Mouse (Mus musculus) adipose tissue, adult 10 weeks (tissue): ENCODE data around the gene Ssc5d. TPM values are rescaled to one million over a fixed set of nuclear protein-coding genes. Genes with fewer than 3 reads are reported as not detected.

Experiments used
- polyA plus RNA-seq: library from polyadenylated mRNA; stranded (reverse); fragments of 350-450 nt; fragmentation: Illumina TruSeq; extraction: RNeasy Lipid Tissue Mini Kit (QIAGEN cat#74804); gene quantifications from one replicate; pipeline ENCODE4 v1.2.3, GENCODE M21; 2014; ENCODE audit warnings: low read depth, low replicate concordance

Gene Ssc5d
- polyA plus RNA-seq: 12.2 TPM

DNA sequence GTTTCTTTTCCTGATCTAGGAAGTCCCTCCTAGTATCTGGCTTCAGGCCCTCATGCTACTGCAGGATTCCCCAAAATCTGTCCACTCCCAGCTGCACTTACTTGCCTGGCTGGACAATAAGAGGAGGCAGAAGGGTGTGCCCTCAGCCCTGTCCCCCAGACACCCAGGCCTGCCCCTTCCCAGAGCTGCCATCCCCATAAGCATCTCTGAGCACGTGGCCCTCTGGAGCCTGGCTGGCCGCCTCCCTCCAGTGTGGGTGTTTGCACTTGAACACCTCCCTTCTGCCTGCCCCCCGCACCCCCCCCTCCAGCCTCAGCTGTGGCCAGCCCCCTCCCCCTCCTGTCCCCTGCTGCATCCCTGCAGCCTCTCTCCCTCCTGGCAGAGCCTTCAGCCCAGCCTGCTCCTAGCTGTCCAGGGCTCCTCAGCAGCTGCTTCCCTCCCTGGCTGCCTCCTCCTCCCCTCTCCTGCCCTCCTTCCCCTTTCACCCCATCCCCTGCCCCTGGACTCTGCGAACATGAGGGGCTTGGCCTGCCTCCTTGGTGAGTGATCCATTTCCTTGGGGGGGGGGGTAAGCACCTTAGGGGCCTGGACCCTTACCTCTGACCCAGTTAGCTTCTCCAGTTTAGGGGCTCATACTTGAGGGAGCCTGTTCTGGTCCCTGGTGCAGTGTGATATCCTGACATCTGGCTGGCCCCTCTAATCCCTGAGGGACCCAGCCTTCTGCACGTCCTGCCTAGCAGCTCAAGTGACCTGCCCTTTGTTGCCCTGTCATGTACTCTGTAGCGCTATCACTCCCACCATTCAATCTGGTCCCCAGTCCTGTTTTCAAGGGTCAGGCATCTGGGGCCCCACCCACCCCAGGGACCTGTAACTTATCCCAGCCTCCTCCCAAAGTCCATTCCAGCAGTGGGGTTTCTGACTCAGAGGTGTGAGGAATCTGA lies at the start of gene Ssc5d:
Ssc5d (plus strand) TSS at position 345 of the 941 bp plus-strand sequence.

GRCm38 (mm10) chr7:4876753-4877221 lies 48.8 kb upstream of the Ssc5d start, which contains the start of gene Isoc2a:
Isoc2a (plus strand) TSS chr7:4877153.

DNA sequence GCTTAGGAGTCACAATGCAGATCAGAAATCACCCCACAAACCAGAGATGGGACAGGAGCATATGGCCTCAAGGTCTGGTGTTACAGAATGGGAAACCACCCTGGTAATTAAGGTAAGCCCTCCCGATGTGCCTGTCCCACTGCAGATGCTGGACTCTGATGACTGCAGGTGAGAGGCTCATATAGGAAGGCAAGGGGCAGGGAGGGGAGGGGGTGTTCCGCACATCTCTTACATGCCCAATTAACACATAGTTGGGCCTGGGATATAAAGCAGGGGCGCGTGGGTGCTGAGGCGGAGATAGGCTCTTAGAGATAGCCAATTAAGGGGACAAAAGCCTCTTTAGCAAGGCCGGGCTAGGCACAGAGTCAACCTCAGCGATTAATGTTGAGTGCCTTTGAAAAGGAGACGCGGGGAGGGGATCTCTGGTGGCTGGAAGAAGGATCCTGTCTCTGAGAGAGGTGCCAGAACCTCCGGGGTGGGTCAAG lies 19.1 kb upstream of the Ssc5d start, which contains the start of gene Gm36210:
Gm36210 (minus strand) TSS at position 51 of the 485 bp plus-strand sequence.

GRCm38 (mm10) chr7:4915007-4915665 lies 10.4 kb upstream of the Ssc5d start, which contains the start of gene Zfp628:
Zfp628 (plus strand) TSS chr7:4915217.

DNA sequence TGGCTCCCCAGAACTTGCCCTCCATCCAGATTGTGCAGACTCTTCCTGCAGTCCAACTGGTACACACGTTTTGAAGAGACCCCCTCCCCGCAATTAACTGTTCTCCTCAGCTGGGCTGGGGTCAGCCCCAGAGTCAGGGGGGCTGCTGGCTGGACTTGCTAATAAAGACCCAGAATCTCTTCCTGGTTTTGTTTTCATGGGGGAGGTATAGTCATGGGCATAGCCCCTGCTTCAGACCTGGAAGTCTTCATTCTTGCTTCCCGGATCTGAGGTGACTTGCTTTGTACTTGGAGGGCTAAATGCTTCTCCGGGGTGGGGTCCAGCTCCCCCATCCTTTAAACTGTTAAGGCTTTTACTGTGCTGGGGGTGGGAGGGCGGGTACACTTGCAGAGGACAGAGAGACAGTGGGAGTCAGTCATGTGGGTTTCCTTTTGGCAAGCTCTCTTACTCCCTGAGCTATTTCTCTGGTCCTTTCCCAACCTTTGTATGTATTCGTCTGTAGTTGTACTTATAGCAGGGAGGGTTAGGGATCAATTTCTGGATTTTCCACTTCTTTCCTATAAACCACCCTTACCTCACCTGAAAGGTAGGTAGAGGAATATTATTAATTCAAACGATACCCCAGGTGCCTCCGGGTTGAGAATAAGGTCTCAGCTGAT lies 3.6 kb upstream of the Ssc5d start, which contains the start of gene Nat14:
Nat14 (plus strand) TSS at position 205 of the 659 bp plus-strand sequence.

DNA sequence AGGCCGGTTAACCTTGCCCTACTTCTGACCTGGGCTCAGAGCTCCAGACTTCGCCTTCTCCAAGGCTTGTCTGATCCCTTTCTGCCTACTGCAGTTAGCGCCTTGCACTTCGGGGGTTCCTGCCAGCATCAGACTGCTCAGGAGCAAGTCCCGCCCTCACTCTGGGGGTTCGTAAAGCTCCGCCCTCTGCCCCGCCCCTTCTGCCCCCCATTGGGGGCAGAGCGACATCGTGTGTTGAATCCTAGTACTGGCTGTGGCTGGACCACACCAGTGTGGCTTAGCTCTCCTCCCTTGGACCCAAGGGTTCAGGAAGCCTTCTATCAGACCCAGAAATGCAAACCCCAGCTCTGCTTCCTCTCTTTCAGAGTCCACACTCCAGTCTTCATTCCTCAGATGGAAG lies 38.7 kb downstream of the Ssc5d start, which contains the start of gene Sbk2:
Sbk2 (minus strand) TSS at position 135 of the 400 bp plus-strand sequence.

DNA sequence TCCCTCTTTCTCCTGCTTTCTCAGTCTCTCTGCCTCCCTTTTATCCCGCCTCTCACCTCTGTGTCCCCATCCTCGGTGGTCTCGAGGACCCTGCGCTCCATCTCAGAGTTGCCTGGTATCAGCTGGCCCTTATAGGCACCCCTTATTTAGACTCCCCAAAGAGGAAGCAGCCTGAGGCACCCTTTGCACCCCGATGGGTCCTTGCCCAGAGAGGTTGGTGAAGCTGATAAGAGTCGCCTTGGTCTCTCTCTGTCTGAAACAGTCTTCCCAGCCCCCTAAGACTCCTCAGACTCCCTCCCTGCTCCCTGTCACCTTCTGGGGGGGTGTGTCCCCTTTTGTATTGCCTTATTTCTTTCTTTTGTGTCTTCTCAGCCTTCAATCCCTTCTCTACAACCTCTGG lies 45.5 kb downstream of the Ssc5d start, which contains the start of gene Sbk3:
Sbk3 (minus strand) TSS at position 101 of the 400 bp plus-strand sequence.

Other genes with a start within 250 kb of the Ssc5d start
- gene Hspbp1, start 240.7 kb upstream of the Ssc5d start, polyA plus RNA-seq: 25.7 TPM
- 3.5 TPM for gene Brsk1, start 235.2 kb upstream of the Ssc5d start, polyA plus RNA-seq
- gene Tmem150b, start 200.5 kb upstream of the Ssc5d start, polyA plus RNA-seq: 0.60 TPM
- gene Kmt5c, start 185.7 kb upstream of the Ssc5d start, polyA plus RNA-seq: 49.2 TPM
- 28.9 TPM for gene Cox6b2, start 172.7 kb upstream of the Ssc5d start, polyA plus RNA-seq
- gene Fam71e2, start 154.5 kb upstream of the Ssc5d start, polyA plus RNA-seq: 3.3 TPM
- gene Il11, start 142.9 kb upstream of the Ssc5d start, polyA plus RNA-seq: 0.32 TPM
- gene Tmem190, start 142.8 kb upstream of the Ssc5d start, polyA plus RNA-seq: 2.2 TPM
- 6.7 TPM for gene Tmem238, start 136.1 kb upstream of the Ssc5d start, polyA plus RNA-seq
- gene Rpl28, start 132.9 kb upstream of the Ssc5d start, polyA plus RNA-seq: 632 TPM
- gene Ube2s, start 113.2 kb upstream of the Ssc5d start, polyA plus RNA-seq: 108 TPM
- gene Shisa7, start 81.1 kb upstream of the Ssc5d start, polyA plus RNA-seq: 1.9 TPM
- 29.3 TPM for gene Isoc2b, start 55.5 kb upstream of the Ssc5d start, polyA plus RNA-seq
- gene Isoc2a, start 48.6 kb upstream of the Ssc5d start, polyA plus RNA-seq: 35.3 TPM
- not detected for gene Gm36210, start 19.3 kb upstream of the Ssc5d start, polyA plus RNA-seq
- gene Zfp628, start 10.6 kb upstream of the Ssc5d start, polyA plus RNA-seq: 6.5 TPM
- gene Nat14, start 3.8 kb upstream of the Ssc5d start, polyA plus RNA-seq: 5.1 TPM
- gene Sbk2, start 38.6 kb downstream of the Ssc5d start, polyA plus RNA-seq: 1.8 TPM
- 0.24 TPM for gene Sbk3, start 45.4 kb downstream of the Ssc5d start, polyA plus RNA-seq
- 31.4 TPM for gene Zfp579, start 70.4 kb downstream of the Ssc5d start, polyA plus RNA-seq
- gene Zfp524, start 88.6 kb downstream of the Ssc5d start, polyA plus RNA-seq: 17.1 TPM
- gene Fiz1, start 88.9 kb downstream of the Ssc5d start, polyA plus RNA-seq: 19.0 TPM
- not detected for gene Gm44973, start 89.7 kb downstream of the Ssc5d start, polyA plus RNA-seq
- 20.8 TPM for gene Zfp865, start 94.6 kb downstream of the Ssc5d start, polyA plus RNA-seq
- gene Ccdc106, start 94.8 kb downstream of the Ssc5d start, polyA plus RNA-seq: 3.0 TPM
- not detected for gene 4632433K11Rik, start 108.3 kb downstream of the Ssc5d start, polyA plus RNA-seq
- 6.3 TPM for gene Zfp784, start 112.7 kb downstream of the Ssc5d start, polyA plus RNA-seq
- 6.7 TPM for gene Zfp580, start 125.8 kb downstream of the Ssc5d start, polyA plus RNA-seq
- gene U2af2, start 136.4 kb downstream of the Ssc5d start, polyA plus RNA-seq: 152 TPM
- gene Epn1, start 154.4 kb downstream of the Ssc5d start, polyA plus RNA-seq: 106 TPM
- gene Rfpl4, start 191.2 kb downstream of the Ssc5d start, polyA plus RNA-seq: not detected
- gene Rasl2-9, start 200.2 kb downstream of the Ssc5d start, polyA plus RNA-seq: 5.3 TPM
- not detected for gene Vmn1r55, start 223.9 kb downstream of the Ssc5d start, polyA plus RNA-seq